Mouse (Mus musculus): ENCODE data around the gene Tph1.
A peak's percentile ranks its signal among the peaks of the same experiment; 100 is the strongest.

Gene Tph1

DNA sequence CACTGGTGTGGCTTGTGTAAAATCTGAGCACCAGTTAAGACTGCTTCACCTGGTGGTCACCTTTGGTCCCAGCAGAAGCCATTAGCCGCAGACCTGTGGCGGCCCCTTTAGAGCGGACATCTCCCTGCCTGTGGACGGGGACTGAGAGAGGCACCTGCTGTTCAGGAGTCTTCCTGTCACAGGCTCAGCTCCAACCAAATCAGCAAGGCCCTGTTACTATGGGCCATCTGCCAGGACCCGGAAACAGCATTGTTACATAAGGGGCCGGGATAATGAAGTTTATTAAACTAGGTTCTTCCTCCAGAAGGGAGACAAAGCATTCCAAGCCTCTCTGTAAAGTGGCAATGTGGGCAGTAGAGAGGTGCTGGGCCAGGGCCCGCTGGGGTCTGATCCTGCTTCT lies 69.3 kb downstream of the Tph1 start:
- peak; percentile 44 to 71 for DNase-seq (ENCODE audit: inconsistent age in 2 of 2, low spot score in 1 of 2)

DNA sequence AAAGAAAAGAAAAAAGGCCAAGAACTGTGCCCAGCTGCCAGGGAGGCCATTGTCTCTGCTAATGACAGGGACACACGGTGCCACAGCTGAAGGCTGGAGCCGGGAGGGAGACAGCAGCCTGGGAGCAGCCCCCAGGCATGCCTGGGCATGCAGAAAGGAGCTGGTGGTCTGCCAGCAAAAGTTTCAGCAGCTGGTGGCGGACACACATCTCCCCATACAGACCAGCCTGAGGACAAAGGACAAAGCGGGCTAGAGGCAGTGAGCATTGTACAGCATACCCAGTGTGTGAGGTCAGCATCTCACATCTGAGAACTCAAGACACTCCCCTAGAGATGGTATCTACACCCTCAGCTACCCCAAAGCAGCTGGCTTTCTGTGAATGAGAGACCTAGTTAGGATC lies 70.3 kb downstream of the Tph1 start:
- DNase-seq (ENCODE audit: inconsistent age in 2 of 2, low spot score in 1 of 2), result no peak

DNA sequence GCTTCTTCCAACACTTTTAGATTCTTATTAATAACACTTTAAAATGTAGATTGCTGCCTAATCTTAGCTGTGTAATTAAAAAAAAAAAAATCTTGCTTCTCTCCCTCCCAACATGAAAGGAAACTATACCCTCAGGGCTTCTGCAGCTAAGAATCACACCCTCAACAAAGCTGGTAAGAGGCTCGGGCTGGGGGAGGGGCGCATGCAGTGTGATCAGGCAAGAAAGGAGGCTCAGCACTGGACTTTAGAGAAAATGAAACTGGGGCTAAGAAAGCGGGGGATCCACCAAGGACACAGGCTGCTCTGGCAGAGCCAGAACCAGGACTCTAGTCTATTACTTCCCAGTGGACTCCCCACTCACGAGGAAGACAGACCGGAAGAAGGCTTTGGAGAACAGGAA lies 71.2 kb downstream of the Tph1 start:
- no peak for DNase-seq (ENCODE audit: inconsistent age in 2 of 2, low spot score in 1 of 2)

- no peak for DNase-seq (ENCODE audit: inconsistent age in 2 of 2, low spot score in 1 of 2)
Measured at GRCm38 (mm10) chr7:46597006-46597405, 75.3 kb downstream of the Tph1 start.

All from adrenal gland, adult (tissue).